Mouse (Mus musculus): ENCODE results near the gene Olfr1024.

The Olfr1024 gene

DNA sequence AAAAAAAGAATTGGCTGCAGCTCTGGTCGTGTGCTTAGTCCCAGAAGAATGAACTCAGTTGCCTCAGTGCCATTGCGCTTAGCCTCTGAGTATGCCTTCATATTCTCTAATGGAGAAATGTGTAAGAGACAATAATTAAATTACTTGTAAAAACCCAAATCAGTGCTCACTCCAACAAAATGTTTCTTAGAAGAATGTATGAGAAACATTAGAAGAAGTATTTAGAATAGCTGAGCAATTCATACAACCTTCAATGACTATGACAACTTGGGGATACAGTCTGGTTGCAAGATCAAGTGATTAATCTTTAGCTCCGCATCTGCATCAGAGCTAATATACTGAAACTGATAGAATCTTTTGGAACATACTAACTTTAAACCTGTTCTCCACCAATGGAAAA lies at the start of gene Olfr1024:
Gene Olfr1024 (minus strand): TSS at position 101 of the 400 bp plus-strand sequence.
- DNase-seq = no peak

DNA sequence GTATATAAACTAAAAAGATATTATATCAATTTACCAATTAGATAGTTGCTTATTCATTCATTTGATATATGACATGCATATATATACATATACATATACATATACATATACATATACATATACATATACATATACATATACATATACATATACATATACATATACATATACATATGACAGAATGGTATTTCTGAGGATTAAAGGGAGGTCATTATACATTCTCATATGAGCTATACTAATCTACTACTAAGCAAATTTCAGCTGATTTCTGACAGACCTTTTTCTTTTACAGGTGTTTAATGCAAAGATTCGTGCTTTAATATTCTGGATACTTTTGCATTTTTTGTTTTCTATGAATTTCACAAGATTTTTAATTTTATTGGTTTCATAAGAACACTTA lies 45.3 kb upstream of the Olfr1024 start, which contains the start of gene Olfr1028:
Gene Olfr1028 (plus strand): TSS at position 301 of the 400 bp plus-strand sequence.
- no peak for DNase-seq

DNA sequence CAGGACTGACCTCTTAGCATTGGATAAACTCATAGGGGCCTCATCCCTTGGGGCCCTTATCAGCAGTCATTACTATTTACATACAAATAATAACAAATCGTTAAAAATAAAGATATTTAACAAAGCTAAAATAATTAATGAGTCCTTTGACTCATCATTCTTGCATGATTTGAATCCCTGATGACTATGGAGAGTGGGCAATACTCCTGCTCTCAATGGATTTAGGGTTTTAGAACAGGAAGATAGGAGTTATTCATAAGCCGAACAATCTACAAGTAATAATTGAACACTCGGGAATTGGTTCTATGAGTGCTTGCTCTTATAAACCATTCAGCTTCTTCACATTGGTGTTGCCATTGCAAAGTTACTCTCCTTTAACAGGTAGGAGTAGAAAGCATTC lies 16.4 kb upstream of the Olfr1024 start, which contains the start of gene Olfr1026:
Gene Olfr1026 (plus strand): TSS at position 301 of the 400 bp plus-strand sequence.
- DNase-seq = no peak

DNA sequence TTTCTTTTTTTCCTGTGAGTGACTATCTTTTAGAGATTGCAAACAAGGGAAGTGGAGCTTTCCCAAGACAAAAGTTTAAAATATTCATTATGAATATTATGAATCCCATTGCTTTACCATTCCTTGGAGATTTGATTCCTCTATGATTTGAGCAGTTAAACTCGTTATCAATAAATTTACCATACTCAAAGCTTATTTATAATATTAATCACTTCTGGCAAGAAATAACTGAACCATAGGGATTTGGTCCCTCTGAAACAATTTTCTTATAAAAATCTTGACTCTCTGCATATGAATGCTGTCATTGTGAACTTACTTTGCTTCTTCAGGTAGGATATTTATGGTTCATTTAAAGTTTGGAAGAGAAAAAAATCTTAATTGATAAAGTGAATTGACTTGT lies 10.0 kb upstream of the Olfr1024 start, which contains the start of gene Olfr1025-ps1:
Gene Olfr1025-ps1 (plus strand): TSS at position 301 of the 400 bp plus-strand sequence.
- DNase-seq = no peak

DNA sequence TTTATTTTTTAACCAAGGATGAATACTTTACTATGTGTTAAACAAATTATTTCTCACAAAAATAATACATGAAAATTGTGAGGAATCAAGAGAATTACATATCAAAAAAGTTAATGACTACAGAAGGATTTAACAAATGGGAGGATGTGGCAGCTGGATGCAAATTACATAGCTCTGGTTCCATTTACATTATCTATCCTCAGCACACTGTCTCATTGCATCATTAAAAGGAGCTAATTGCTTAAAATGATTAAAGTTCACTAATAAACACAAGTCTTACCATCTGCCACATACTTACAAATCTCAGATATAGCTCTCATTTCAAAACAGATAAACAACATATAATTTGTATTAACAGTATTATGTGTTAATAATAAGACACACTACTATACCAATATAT lies 8.3 kb upstream of the Olfr1024 start:
- DNase-seq = no peak

DNA sequence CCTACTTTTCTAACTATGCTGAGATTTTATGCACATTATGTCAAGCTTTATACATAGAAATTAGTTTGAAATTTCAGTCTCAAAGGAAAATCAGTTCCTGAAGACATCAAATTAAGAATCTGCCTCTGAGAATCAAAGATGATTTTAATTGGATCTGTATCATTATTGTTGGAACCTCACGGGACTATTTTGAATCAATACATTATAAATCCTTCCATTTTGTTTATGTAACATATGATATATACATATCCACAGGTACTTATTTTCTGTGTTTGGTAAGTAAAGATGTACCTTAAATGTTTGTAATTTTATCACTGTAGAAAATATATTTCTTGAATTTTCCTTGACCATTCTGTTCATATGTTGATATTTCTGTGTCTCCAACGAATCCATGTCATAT lies 19.5 kb downstream of the Olfr1024 start, which contains the start of gene Olfr1023:
Gene Olfr1023 (plus strand): TSS at position 301 of the 400 bp plus-strand sequence.
- no peak for DNase-seq

DNA sequence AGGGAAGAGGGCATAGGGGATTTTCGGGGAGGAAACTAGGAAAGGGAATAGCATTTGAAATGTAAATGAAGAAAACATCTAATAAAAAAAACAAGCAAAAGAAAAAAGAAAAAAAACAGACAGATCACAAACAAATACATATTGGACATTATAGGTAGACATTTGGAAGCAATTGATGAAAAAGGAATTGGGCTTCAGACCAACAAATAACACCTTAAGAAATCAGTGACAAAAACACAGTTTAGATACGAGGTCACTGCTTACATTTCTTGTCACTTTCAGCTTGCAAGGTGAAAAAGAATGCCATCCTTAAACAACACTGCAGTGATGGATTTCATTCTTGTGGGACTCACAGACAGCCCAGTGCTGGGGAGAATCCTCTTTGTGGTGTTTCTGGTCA lies 36.6 kb downstream of the Olfr1024 start, which contains the start of gene Olfr1022:
Gene Olfr1022 (plus strand): TSS at position 301 of the 400 bp plus-strand sequence.
- no peak for DNase-seq

Measured in retina, postnatal 1 day (tissue).